Mouse (Mus musculus) intestine, embryonic 15.5 days (tissue): ENCODE data around the gene Gm20903. TPM values are rescaled to one million over a fixed set of nuclear protein-coding genes. Genes with fewer than 3 reads are reported as not detected.
"Not testable (repeated sequence)": the region's sequence is repeated elsewhere in the genome, so short reads cannot be mapped to it uniquely, and the experiment has no call there.

ENCODE experiments used
- ATAC-seq: fragments of 200-750 bp; cut with Nextera tagmentation; 2 replicates; pipeline ENCODE4 v1.8.0; 2017; ENCODE audit warnings: moderate TSS enrichment, moderate library complexity
- H3K27ac ChIP-seq: fragments of 300-500 bp; sonication (generic); 2 replicates; pipeline ENCODE4 v1.5.1; 2015; ENCODE audit warnings: mild to moderate bottlenecking, inconsistent platforms
- H3K27me3 ChIP-seq: fragments of 300-500 bp; sonication (generic); replicated peaks from 2 replicates; pipeline ENCODE4 v1.6.1; 2015; ENCODE audit warnings: inconsistent platforms
- H3K36me3 ChIP-seq: fragments of 300-500 bp; sonication (generic); 2 replicates; pipeline ENCODE4 v1.6.1; 2015; ENCODE audit warnings: inconsistent platforms
- H3K4me1 ChIP-seq: fragments of 300-500 bp; sonication (generic); replicated peaks from 2 replicates; pipeline ENCODE4 v1.6.1; 2015; ENCODE audit warnings: inconsistent platforms
- H3K4me2 ChIP-seq: fragments of 300-500 bp; sonication (generic); replicated peaks from 2 replicates; pipeline ENCODE4 v1.6.1; 2015; ENCODE audit warnings: mild to moderate bottlenecking, inconsistent platforms
- H3K4me3 ChIP-seq: fragments of 300-500 bp; sonication (generic); replicated peaks from 2 replicates; pipeline ENCODE4 v1.5.1; 2015; ENCODE audit warnings: inconsistent platforms
- H3K9ac ChIP-seq: fragments of 300-500 bp; sonication (generic); 2 replicates; pipeline ENCODE4 v1.6.1; 2015; ENCODE audit warnings: inconsistent platforms
- H3K9me3 ChIP-seq: fragments of 300-500 bp; sonication (generic); 2 replicates; pipeline ENCODE4 v1.6.1; 2016; ENCODE audit warnings: inconsistent platforms
- WGBS: fragments of 180-500 bp; shearing (Covaris S2); methylation state at CpG from one replicate; pipeline ENCODE4 v1.1.7; 2015; 5-methylcytosine and 5-hydroxymethylcytosine counted together
- polyA plus RNA-seq: library from polyadenylated mRNA; unstranded; fragments of >200 nt; fragmentation: Nextera tagmentation; extraction: Ambion mirVana; gene quantifications from 2 replicates; pipeline ENCODE4 v1.2.1, GENCODE M21; 2015

Gene Gm20903
- not detected in 2 replicates for polyA plus RNA-seq

DNA sequence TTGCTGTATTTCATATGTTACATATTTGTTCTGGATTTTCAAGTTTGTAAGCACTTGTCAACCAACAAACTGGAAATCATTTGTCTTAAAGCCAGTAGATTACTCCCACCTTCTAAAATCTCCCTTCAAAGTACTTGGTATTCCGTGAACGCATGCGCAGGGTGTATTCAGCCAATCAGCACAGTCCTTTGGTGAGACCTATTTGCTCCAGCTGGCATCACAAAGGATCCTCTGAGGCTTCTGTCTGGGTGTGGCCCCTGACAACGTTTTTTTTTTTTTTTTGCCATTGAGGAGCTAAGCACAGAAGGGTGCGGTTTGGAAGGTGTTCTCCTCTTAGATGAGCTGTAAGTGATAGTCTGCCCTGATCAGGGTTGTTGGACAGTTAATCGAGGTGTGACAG lies at the start of gene Gm20903:
Gene Gm20903, plus strand, starts transcription at position 301 of the 400 bp plus-strand sequence.
- H3K36me3 ChIP-seq, H3K9ac ChIP-seq, H3K4me3 ChIP-seq, H3K27me3 ChIP-seq, H3K9me3 ChIP-seq, H3K27ac ChIP-seq, H3K4me1 ChIP-seq, H3K4me2 ChIP-seq, ATAC-seq: not testable (repeated sequence)
- no CpG with 5 or more reads among the region's 6 CpGs for WGBS
